Mouse (Mus musculus) midbrain, postnatal 0 days (tissue): ENCODE data around the gene Cyp2a22. TPM values are rescaled to one million over a fixed set of nuclear protein-coding genes. Genes with fewer than 3 reads are reported as not detected.
"Not testable (repeated sequence)": the region's sequence is repeated elsewhere in the genome, so short reads cannot be mapped to it uniquely, and the experiment has no call there.

Experiments
- ATAC-seq: fragments of 200-750 bp; cut with Nextera tagmentation; 2 replicates; pipeline ENCODE4 v1.8.0; 2017; ENCODE audit warnings: moderate number of reproducible peaks, mild to moderate bottlenecking, moderate TSS enrichment, moderate library complexity; ENCODE audit not compliant: low FRiP score
- DNase-seq: peaks from one replicate; pipeline ENCODE4 v3.0.0-alpha.2; 2015; ENCODE audit warnings: low spot score
- H3K27ac ChIP-seq: fragments of 300-500 bp; sonication (generic); 2 replicates; pipeline ENCODE4 v1.5.1; 2014; ENCODE audit warnings: low read depth, mild to moderate bottlenecking, low read length, mixed read lengths
- H3K27me3 ChIP-seq: fragments of 300-500 bp; sonication (generic); 2 replicates; pipeline ENCODE4 v1.6.1; 2014; ENCODE audit warnings: low read length, control low read depth, mixed read lengths; ENCODE audit not compliant: insufficient read depth
- H3K36me3 ChIP-seq: fragments of 300-500 bp; sonication (generic); 2 replicates; pipeline ENCODE4 v1.6.1; 2014; ENCODE audit warnings: low read length, control low read depth, mixed read lengths; ENCODE audit not compliant: insufficient read depth
- H3K4me1 ChIP-seq: fragments of 300-500 bp; sonication (generic); 2 replicates; pipeline ENCODE4 v1.6.1; 2014; ENCODE audit warnings: mild to moderate bottlenecking, control low read depth, antibody characterized with exemption, low read length, mixed read lengths; ENCODE audit not compliant: insufficient read depth
- H3K4me2 ChIP-seq: fragments of 300-500 bp; sonication (generic); 2 replicates; pipeline ENCODE4 v1.6.1; 2014; ENCODE audit warnings: low read depth, mild to moderate bottlenecking, low read length, mixed read lengths; ENCODE audit not compliant: poor library complexity, severe bottlenecking
- H3K4me3 ChIP-seq: fragments of 300-500 bp; sonication (generic); 2 replicates; pipeline ENCODE4 v1.5.1; 2014; ENCODE audit warnings: low read depth, mild to moderate bottlenecking, low read length, moderate library complexity
- H3K9ac ChIP-seq: fragments of 300-500 bp; sonication (generic); replicated peaks from 2 replicates; pipeline ENCODE4 v1.6.1; 2014; ENCODE audit warnings: mild to moderate bottlenecking, low read length, moderate library complexity, mixed read lengths; ENCODE audit not compliant: poor library complexity, severe bottlenecking
- H3K9me3 ChIP-seq: fragments of 300-500 bp; sonication (generic); 2 replicates; pipeline ENCODE4 v1.6.1; 2016; ENCODE audit warnings: low read length, control low read depth
- WGBS: fragments of 180-500 bp; shearing (Covaris S2); extraction: QIAGEN DNeasy Blood & Tissue Kit; methylation state at CpG from one replicate; pipeline ENCODE4 v1.1.7; 2014; 5-methylcytosine and 5-hydroxymethylcytosine counted together
- polyA plus RNA-seq: library from polyadenylated mRNA; unstranded; fragments of >200 nt; fragmentation: Nextera tagmentation; extraction: Ambion mirVana; gene quantifications from 2 replicates; pipeline ENCODE4 v1.2.1, GENCODE M21; 2015
- total RNA-seq: library from RNA; depleted of rRNA; stranded (reverse); fragments of >200 nt; gene quantifications from 2 replicates; pipeline ENCODE4 v1.2.3, GENCODE M21; 2014; rRNA removed

Cyp2a22 gene
- total and polyA plus RNA-seq, 2 experiments from 2014 or later = not detected

GRCm38 (mm10) chr7:26917114-26917513 lies 22.1 kb downstream of the Cyp2a22 start:
- not testable (repeated sequence) for H3K4me2 ChIP-seq, H3K27me3 ChIP-seq, H3K27ac ChIP-seq, H3K9me3 ChIP-seq, H3K9ac ChIP-seq, ATAC-seq, H3K4me3 ChIP-seq, H3K36me3 ChIP-seq, H3K4me1 ChIP-seq, DNase-seq
- 60% methylated on average over 2 of the region's 2 CpGs for WGBS

Other genes starting within 250 kb of the Cyp2a22 start
- 1.3 TPM in 1 of 2 replicates, not detected in the other for gene Cyp2b19, start 182.2 kb downstream of the Cyp2a22 start, total RNA-seq
- 0.64 and 0.67 TPM in 2 replicates for gene Cyp2b19, start 182.2 kb downstream of the Cyp2a22 start, polyA plus RNA-seq
- 0.16 TPM in 1 of 2 replicates, not detected in the other for gene Cyp2g1, start 130.5 kb downstream of the Cyp2a22 start, total RNA-seq
- gene Cyp2g1, start 130.5 kb downstream of the Cyp2a22 start, polyA plus RNA-seq = 0.12 TPM in 1 of 2 replicates, not detected in the other
- gene Cyp2a5, start 104.1 kb downstream of the Cyp2a22 start, total RNA-seq = 5.7 and 13.5 TPM in 2 replicates
- gene Cyp2a5, start 104.1 kb downstream of the Cyp2a22 start, polyA plus RNA-seq = 0.54 and 1.4 TPM in 2 replicates
- not detected in 2 replicates for gene Cyp2a12, start 89.7 kb upstream of the Cyp2a22 start, total RNA-seq
- not detected in 2 replicates for gene Cyp2a12, start 89.7 kb upstream of the Cyp2a22 start, polyA plus RNA-seq
- gene Cyp2f2, start 180.5 kb upstream of the Cyp2a22 start, total RNA-seq = 0.55 and 0.57 TPM in 2 replicates
- 0.32 and 0.39 TPM in 2 replicates for gene Cyp2f2, start 180.5 kb upstream of the Cyp2a22 start, polyA plus RNA-seq
- gene Cyp2t4, start 214.3 kb upstream of the Cyp2a22 start, total RNA-seq = not detected in 2 replicates
- gene Cyp2t4, start 214.3 kb upstream of the Cyp2a22 start, polyA plus RNA-seq = 0.29 and 0.30 TPM in 2 replicates
- 104 and 116 TPM in 2 replicates for gene Egln2, start 227.4 kb upstream of the Cyp2a22 start, total RNA-seq
- gene Egln2, start 227.4 kb upstream of the Cyp2a22 start, polyA plus RNA-seq = 80.7 and 85.6 TPM in 2 replicates
- gene Rab4b, start 239.5 kb upstream of the Cyp2a22 start, total RNA-seq = 60.5 and 65.6 TPM in 2 replicates
- gene Rab4b, start 239.5 kb upstream of the Cyp2a22 start, polyA plus RNA-seq = 138 and 142 TPM in 2 replicates
- 2.0 TPM in 1 of 2 replicates, not detected in the other for gene Gm21983, start 241.7 kb upstream of the Cyp2a22 start, total RNA-seq
- gene Gm21983, start 241.7 kb upstream of the Cyp2a22 start, polyA plus RNA-seq = not detected in 2 replicates
- gene Mia, start 241.8 kb upstream of the Cyp2a22 start, total RNA-seq = 4.3 and 20.6 TPM in 2 replicates
- 17.6 and 20.4 TPM in 2 replicates for gene Mia, start 241.8 kb upstream of the Cyp2a22 start, polyA plus RNA-seq